Mouse (Mus musculus) CD4-positive, CD25-positive, alpha-beta regulatory T cell, adult 9 weeks (primary cell): ENCODE data around the gene Dagla. TPM values are rescaled to one million over a fixed set of nuclear protein-coding genes. Genes with fewer than 3 reads are reported as not detected.

Experiments used
- polyA plus RNA-seq: library from polyadenylated mRNA; unstranded; fragments of 100-300 nt; shearing (Covaris generic); gene quantifications from one replicate; pipeline ENCODE4 v1.2.1, GENCODE M21; 2017

The Dagla gene
- 0.06 TPM for polyA plus RNA-seq

GRCm38 (mm10) chr19:10304810-10305544 lies at the start of gene Dagla:
Gene Dagla (minus strand): TSS chr19:10304877.

GRCm38 (mm10) chr19:10240654-10241305 lies 63.9 kb downstream of the Dagla start, which contains the start of gene Myrf:
Gene Myrf (minus strand): TSS chr19:10240748.

GRCm38 (mm10) chr19:10203848-10204615 lies 100.6 kb downstream of the Dagla start, which contains the start of the genes Tmem258 and Fen1:
Gene Tmem258 (plus strand): TSS chr19:10204014.
Gene Fen1 (minus strand): TSS chr19:10204169.

Other genes starting within 250 kb of the Dagla start
- 0.26 TPM for gene Fads2, start 203.1 kb downstream of the Dagla start, polyA plus RNA-seq
- gene Fads1, start 122.0 kb downstream of the Dagla start, polyA plus RNA-seq: 8.8 TPM
- 375 TPM for gene Tmem258, start 100.9 kb downstream of the Dagla start, polyA plus RNA-seq
- 44.6 TPM for gene Fen1, start 100.7 kb downstream of the Dagla start, polyA plus RNA-seq
- gene Myrf, start 64.1 kb downstream of the Dagla start, polyA plus RNA-seq: not detected
- not detected for gene Syt7, start 84.2 kb upstream of the Dagla start, polyA plus RNA-seq
- not detected for gene Lrrc10b, start 152.6 kb upstream of the Dagla start, polyA plus RNA-seq
- 0.69 TPM for gene Ppp1r32, start 178.1 kb upstream of the Dagla start, polyA plus RNA-seq
- 39.2 TPM for gene Cpsf7, start 220.4 kb upstream of the Dagla start, polyA plus RNA-seq
- gene Sdhaf2, start 221.3 kb upstream of the Dagla start, polyA plus RNA-seq: 92.9 TPM